Mouse (Mus musculus): Measurements from ENCODE around the gene Cnpy1.

- TF ChIP-seq CTCF (IDR thresholded peaks at IDR 0.05; ENCODE audit: control insufficient read depth, insufficient read depth, low read length): no peak
- TF ChIP-seq POLR2A (IDR thresholded peaks at IDR 0.05; ENCODE audit: borderline replicate concordance, control insufficient read depth, low read depth, low read length): no peak
Measured at GRCm38 (mm10) chr5:28199089-28199873, 46.3 kb downstream of the Cnpy1 start.

All from bone marrow, adult 2 months (tissue).